Mouse (Mus musculus) testis, postnatal 14 days (tissue): ENCODE results near the gene Nfyc.
A peak's percentile ranks its signal among the peaks of the same experiment; 100 is the strongest.

Experiments
- DNase-seq: peaks from one replicate; pipeline ENCODE4 v3.0.0; 2021; ENCODE audit warnings: low spot score

Nfyc gene

DNA sequence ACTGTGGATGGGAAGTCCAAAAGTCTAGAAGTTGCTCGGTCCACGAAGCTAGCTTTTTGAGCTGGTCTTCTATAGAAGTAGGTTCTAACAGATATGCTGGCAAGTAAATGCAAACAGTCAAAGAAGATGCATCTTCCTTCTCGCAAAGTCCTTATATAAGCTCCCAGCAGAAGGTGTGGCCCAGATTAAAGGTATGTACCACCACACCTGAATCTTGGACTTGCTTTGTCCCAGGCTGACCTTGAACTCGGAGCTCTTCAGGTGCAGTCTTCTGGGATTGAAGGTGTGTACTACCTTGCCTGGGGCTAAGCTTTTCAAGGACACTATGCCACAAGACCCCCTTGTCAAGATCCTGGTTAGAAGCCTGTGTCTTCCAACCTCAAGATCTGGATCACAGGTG is at the start of gene Nfyc:
Nfyc (minus strand) TSS at position 101 of the 400 bp plus-strand sequence.
- no peak for DNase-seq

DNA sequence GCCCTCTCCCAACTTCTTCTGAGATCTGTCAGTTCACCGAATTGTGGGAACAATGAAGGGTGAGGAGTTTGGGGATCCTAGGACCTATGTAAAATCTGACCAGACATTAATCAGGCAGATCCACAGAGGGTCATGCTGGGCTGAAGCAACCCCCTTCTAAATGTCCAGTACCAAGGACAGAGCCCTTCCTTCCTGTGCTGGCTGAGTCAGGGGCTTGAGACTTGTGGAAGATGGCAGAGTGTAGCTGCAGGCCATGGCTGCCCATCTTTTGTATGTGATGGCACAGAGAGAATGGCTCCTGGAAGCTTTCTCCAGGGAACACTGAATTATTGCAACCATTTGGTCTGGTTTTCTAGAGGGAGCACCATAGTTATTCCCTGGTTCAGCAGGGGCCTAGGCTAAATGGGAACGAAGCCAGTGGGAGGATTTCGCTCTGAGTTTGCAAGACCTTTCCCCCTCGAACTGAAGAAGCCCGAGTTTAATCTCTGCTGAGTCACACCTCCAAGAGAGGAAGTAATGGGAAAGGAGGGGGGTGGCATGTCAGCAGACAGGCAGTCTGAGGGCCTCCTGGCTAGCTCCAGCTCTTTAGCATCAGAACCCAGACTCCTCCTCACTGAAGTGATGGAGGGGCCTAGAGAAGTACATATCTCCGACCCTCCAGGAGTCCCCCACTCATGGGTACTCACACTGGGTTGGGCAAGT is 49.5 kb upstream of the Nfyc start:
- DNase-seq = no peak

DNA sequence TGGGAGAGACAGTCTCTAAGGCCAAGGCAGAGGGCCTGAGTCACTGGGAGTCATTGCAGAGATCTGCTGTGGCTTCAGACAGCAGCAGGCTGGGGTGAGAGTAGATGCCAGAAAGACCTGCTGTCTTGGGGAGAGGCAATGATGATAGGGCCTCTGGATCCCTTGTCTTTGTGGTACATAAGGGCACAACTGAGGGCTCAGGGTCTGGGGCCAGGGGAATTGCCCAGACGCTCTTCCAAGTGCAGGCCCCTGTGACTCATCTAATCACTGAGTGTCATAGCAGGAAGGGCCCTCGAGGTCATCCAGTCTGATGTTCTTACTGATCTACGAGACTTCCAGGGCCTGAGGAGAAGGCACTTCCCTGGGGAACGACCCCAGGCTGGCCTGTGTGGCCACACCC is 48.0 kb upstream of the Nfyc start:
- DNase-seq = no peak

DNA sequence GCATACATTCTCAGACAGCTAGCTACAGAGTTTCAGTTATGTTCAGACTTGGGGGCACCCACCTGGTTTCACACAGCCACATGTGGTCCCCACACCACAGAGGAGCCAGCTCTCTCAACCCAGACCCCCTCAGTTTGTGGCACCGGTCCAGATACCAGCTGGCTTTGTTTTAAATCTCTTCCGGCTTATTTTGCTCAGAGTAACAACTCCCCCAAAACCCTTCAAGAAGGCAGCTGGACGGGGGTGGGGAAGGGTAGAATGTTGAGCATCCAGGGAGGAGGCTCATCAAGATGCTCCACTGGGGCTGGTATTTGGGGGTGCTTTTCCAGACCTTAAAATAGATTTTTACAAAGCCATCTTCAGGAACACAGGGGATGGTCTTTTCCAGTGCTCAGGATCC is 47.4 kb upstream of the Nfyc start:
- DNase-seq = no peak

DNA sequence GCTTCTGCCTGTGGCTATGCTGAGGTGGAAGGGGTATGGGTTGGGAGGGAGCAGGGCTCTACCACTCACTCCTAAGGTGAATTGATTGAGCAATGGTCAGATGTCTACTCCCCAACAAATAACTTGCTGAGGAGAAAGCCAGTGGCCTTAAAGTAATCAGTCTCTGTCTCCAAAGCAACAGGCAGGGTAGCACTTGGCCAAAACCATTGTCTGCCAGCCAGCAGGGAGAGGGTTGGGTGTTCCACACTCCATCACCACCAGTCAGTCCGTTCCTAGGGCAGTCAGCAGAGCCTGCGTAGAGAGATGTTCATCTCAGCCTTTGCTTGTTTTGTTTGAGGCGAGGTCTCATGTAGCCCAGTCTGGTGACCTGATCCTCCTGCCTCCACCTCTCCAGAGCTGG is 44.6 kb upstream of the Nfyc start:
- DNase-seq = no peak

DNA sequence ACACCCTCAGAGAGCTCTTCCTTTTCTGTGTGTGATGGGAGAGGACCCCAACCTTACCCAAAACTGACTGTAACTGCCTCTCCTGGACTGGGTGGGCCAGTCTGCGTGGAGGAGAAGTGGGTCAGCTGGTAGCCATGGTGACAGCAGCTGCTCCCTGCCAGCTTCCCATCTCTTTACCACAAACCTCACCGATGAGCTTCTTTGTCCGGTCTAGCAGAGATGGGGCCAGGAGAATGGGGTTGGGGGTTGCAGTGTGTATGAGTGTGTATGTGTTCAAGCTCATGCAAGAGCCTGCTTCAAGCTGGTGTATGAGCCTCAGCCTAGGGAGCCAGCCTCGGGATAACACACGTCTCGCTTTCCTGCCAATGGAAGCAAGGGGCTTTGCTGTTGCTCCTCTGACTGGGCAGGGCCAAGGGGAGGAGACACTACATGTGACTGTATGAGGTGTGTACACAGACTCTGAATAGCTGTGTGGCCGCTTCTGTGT is 38.9 kb upstream of the Nfyc start:
- no peak for DNase-seq

DNA sequence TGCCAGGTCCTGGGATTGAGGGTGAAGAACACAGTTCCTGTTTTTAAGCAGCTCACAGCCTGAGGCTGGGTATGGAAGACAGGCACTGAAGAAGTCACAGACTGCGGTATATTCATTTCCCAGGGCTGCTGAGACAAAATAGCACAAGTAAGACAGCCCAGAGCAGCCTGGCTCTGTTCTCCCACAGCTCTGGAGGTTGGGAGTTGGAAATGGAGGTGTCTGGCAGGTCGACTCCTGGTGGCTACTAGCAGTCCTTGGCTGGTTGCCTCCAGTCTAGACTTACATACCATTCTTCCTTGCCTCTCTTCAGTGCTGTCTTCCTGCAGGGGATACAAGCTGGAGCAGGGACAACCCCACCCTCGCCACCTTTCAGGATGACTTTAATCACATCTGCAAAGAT is 37.6 kb upstream of the Nfyc start:
- no peak for DNase-seq

DNA sequence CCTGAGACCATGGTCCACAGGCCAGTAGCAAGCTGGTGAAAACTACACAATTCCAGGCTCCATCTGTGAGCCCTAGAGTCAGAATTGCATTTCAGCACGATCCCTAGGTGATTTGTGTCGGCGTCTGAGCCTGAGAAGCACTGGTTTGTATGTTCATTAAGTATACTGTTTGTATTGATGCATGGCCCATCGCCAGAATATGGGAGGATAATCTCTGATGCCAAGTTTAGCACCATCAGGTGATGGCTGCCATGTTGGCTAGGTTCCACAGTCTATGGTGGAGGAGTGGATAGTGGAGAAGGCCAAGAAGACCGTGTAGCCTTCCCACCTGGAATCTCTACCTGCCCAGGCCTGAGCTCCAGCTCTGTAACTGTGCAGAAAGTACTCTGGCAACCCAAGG is 36.9 kb upstream of the Nfyc start:
- no peak for DNase-seq

DNA sequence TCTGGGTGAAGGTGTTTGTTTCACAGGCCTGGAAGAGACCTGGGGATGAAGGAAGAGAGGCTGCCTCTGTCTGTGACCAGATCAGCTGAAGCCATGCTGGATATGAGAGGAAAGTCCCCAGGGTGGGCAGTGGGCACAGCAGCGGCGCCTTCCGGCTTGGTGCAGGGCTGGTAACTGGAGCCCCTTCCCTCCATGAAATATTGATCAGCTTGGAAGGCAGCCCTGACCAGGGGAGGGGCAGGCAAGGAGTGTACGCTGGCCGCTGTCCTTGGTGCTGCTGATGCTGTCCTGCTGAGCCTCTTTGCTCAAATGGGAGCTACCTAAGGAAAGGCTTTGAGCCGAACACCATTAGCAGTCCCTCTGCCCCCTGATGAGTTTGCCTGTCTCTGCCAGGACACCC is 34.8 kb upstream of the Nfyc start:
- DNase-seq = peak; percentile 26

DNA sequence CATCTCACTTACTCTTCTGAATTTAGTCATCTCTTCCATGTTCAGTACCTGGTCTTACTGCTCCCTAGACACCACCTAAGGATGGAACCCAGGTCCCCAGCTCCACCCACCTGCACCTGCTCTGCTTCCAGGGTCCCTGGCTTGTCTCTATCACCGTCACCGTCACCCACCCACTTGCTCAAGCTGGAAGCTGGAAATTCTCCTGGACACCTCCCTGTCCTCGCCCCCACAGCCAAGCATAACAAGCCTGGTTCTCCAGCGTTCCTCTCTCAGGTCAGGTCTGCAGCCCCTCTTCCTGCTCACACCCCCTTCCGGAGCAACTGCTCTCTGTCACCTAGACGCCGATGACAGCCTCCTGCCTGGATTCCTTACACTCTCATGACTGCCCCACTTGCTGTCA is 28.5 kb upstream of the Nfyc start:
- no peak for DNase-seq

DNA sequence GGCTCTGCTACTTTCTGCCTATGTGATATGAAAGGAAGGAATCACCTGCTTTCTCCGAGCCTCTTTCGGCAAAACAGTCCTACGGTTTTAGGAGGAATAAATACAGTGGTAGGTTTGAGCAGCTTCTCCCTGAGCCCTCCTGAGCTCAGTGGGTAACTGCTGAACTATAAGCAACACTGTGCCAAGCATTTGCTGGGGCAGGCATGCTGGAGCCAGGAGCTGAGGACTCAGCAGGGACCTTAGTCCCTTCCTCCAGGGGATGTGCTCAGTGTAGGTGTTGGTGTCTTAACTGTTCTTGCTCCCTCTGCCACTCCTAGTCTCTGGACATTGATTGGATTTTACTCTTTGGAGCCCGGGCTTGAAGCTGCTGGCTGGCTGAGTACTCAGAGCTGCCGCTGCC is 25.0 kb upstream of the Nfyc start:
- DNase-seq = no peak

DNA sequence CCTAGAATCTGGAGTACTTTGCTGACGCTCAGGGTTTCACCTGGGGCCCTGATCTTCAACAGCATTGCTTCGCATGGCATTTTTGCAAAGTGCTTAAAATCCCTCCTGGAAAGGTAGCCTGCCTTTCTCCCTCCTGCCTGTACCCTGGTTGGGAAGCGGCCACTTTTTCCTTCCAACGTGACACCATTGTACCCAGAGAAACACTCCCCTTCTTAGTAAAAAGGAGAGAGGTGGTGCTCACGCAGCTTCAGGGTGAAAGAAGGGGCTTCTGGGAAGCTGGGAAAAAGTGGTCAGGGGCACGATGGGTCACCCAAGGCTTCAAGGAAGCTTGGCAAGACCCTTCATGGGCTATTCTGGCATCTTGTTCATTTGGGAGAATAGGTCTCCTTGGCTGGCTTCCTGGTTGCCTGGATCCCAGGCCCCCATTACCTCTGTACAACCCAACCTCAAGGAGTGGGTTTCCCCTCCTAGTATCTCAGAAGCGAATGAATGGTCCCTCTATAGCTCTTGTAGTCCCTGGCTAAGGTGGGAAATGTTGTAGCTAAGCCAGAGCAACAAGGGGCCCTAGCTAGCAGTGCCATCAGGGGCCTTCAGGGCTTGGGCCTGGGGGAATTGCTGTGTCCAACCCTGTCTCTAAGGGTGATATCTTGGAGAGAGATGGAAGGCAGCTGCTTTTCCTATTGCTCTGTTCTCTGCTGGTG is 24.1 kb upstream of the Nfyc start:
- DNase-seq = no peak

DNA sequence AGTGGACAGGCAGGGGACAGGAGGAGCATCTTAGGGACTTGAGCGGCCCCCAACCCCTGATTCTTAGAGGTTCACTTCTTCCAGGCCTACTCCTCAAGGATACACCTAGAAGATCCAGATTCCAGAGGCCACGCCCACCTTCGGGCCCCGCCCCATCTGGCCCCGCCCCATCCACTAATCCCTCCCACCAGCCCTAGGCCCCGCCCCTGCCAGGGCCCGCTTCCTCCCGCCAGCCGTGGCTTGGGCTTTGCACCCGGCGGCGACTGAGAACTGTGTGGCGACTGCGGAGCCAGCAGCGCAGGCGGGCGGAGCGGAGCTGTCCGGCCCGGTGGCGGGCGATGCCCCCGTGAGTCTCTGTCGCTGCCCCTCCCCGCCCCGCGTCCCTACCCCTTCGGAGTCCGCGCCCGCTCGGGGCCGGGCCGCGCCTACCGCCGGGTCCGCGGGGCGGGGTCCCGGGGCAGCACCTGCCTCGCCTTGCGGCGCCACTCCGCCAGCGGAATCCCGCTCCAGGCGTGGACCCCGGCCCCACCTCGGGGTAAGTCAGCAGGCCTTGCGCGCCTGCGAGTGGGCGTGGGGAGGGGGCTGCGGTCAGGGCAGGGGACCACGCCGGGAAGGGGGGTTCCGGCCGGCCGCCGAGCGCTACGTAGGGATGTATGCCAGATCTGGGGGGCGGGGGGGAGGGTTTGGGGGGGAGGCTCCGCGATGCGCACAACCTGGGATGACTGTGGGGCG is 23.4 kb upstream of the Nfyc start, which contains the start of gene Rims3:
Rims3 (plus strand) TSS at position 229 of the 732 bp plus-strand sequence.
- peak; percentile 85 for DNase-seq

DNA sequence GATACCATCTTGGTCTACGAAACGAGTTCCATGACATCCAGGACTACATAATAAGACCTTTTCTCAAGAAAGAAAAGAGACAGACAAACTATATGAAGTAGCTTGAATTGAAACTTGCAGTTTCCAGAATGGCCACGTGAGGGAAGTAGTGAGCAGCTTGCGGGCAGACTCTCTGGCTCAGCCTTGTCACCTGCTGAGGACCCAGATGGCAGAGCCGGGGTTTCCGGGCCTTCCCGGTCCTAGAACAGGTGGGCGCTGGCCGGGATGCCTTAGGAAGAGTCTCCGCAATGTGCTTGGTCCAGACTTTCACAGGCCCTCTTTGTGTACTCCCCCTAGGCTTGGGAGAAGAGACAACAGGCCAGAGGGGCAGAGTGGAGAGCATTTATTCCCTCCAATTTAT is 19.6 kb upstream of the Nfyc start:
- peak; percentile 48 for DNase-seq

DNA sequence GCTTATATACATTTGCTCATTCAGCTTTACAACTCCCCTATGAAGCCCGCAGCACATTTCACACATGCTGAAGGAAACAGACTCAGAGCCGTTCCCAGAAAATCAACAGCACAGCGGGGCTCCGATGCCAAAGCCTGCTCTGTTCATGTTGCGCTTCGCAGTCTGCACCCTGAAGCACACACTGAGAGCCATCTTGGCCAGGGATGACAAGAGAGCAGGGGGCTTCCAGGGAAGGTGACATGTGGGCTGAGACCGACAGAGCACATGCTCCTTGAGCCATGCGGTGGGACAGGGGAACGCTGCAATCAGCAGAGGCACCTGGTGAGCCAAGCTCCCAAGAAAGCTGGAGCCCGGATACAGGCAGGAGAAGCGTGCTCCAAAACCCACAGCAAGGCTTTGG is 18.1 kb upstream of the Nfyc start:
- DNase-seq = no peak

DNA sequence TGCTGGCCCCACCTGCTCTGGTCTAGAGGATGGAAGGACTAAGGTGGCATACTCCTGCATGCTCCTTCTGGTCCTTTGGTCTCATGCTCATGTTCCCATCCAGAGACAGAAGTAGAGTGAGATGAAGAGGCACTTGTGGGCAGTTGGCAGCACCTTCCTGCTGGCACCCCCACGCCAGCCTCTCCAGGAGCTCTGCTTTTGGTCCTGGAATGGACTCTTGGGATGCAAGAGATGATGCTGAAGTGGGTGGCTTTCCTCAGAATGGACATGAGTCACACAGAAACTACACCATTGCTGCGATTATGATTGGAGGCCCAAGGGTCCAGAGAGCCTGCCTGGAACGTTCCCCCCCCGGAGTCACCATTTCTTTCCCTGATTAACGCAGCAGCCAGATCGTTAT is 17.5 kb upstream of the Nfyc start:
- DNase-seq = no peak

DNA sequence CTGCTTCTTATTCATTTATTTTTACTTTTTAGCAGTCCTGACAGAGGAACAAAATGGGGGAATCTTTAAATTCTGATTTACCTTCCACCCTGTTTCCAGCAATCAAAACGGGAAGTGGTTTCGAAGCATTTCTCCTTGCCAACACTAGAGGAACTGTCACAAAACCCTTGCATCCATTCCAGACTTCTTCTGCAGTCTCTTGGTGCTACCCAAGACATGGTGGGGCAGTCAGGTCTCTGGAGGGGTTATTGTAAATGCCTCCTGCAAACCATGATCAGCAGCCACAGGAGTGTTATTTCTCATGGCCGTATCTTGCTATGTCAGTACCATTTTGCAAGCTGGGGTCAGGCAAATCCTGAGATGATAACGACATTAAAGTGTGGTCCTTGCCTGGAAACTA is 13.7 kb upstream of the Nfyc start:
- no peak for DNase-seq

DNA sequence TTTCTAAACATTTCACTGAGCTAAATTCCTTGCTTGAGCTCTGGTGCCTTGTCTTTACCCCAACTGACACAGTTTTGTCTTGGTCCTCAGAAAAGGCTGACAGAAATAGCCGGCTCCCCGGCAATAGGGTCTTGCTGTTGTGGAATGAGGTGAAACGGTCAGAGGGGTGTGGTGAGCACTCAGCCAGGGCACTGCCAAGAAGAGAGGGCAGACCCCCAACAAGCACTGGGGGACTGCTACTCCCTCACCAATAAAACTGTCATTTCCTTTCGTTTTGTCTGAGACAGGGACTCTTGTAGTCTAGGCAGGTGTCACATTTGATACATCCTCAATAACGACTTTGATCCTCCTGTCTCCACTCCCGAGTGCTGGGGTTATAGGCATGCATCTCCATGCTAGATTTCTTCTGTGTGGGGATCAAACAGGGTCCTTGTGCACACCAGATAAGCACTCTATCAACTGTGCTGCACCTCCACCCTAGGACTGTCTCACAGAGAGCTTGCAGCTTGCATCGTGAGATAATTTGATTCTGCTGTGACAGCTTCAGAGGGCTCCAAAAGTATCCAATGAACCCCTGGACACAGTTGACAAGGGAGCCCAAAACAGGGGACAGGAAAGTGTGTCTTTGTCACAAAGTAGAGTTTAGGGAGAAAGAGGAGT is 13.2 kb upstream of the Nfyc start:
- DNase-seq = no peak

DNA sequence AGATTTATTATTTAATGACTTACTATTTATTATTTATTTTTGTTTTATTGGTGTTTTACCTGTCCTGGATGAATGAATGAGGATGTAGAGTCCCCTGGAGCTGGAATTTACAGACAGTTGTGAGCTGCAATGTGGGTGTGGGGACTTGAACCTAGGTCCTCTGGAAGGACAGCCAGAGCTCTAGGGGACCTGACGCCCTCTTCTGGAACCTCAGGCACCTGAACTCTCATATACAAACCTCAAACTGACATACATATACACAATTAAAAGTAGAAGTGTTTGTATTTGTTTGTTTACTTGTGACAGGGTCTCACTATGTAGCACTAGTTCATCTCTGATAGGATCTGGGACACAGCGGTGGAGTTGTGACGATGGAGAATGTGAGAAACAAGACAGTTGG is 10.0 kb upstream of the Nfyc start:
- no peak for DNase-seq

DNA sequence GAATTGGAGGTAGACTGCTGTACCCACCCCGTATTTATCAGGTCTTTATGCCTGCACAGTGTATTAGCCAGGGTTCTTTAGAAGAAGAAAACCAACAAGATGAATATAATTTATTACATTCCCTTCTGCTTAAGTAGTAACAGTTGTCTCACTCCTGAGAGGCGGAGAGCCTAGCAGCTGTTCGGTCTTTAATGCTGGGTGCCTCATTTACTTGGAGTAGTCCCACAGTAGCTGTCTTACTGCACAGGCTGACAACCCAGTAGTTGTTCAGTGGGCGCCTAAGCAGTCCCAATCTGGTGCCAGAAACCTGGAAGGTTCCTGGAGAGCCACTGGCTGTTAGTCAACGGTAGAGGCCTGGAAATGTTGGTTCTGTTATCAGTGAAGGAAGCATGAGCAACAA is 605 bp downstream of the Nfyc start:
- no peak for DNase-seq

DNA sequence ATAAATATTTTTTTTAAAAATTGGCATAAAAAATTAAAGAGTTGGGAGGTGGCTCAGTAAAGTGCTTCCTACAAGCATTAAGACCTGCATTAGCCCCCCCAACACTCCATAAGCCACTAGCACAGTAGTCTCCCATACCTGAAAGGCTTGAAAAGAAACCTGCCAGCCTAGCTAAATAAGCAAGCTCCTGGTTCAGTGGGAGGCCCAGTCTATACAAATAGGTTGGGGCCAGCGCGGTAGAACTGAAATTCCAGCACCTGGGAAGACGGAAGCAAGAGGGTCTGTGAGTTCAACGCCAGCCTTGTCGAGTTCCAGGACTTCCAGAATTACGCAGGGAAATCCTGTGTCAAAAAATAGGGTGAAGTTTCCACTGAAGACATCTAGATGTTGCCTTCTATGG is 5.0 kb downstream of the Nfyc start:
- no peak for DNase-seq

DNA sequence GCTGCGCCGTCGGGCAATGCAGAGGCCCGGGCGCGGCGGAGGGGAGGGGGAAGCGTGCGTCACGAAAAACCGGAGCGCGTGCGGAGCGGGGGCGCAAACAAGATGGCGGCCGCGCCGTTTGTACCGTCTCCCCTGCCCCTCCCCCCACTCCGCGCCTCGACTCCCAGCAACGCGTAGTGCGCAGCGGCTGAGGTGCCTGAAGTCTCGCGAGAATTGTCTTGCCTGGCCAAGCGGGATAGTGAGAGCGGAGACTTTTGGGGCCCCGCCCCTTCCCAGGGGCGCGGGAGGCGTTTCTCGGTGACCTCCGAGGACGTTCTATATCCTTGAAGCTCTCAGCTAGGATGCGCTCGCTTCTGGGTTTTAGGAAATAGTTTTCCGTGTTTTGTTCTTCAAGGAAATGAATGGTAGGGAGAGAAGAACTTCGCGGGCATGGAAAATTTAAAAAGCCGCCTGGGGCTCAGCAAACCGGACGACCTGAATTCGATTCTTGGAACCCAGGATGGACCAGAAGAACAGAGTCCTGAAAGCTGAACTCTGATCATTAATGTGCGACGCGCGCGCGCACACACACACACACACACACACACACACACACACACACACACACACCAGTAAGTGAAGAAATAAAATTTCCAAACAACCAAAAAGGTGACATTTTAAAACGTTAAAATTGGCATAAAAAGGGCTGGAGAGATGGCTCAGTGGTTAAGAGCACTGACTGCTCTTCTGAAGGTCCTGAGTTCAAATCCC is 5.6 kb downstream of the Nfyc start:
- DNase-seq = peak; percentile 99
